ENCODE assay signal across 13 mouse cellular contexts in genomic region chr11:75945805-75946450, GRCm38 (mm10). TPM values are rescaled to one million over a fixed set of nuclear protein-coding genes. Genes with fewer than 3 reads are reported as not detected.
DNase-seq lines count a peak whose midpoint lies in the region; ATAC-seq and TF ChIP-seq lines count a peak whose summit lies in the region.
"Had no signal": no experiment of that assay in that cellular context is flagged by ENCODE, and none has a peak within 500 bp of the region (broad histone marks: within the 10 kb centered on the region; RNA-seq: fewer than 3 reads in every experiment).

No protein-coding gene starts in this region.

- TF ChIP-seq CTCF in heart, adult 2 months (IDR thresholded peaks at IDR 0.05), result no peak
- no peak for TF ChIP-seq CTCF in bone marrow, adult 2 months (IDR thresholded peaks at IDR 0.05; ENCODE audit: control insufficient read depth, insufficient read depth, low read length)
- no peak for TF ChIP-seq CTCF in lung, adult 2 months (IDR thresholded peaks at IDR 0.05; ENCODE audit: insufficient read depth, low read length)

- peak overlapping the region; percentile 4; the same call in 1 of the 2 replicates for H3K9ac ChIP-seq in heart, embryonic 13.5 days
- H3K9ac ChIP-seq in heart, adult 2 months (ENCODE audit: low read depth, low read length), result no peak overlapping the region
- peak overlapping the region; percentile 37; the same call in 1 of the 2 replicates for H3K9ac ChIP-seq in forebrain, embryonic 13.5 days
- no peak overlapping the region for H3K9ac ChIP-seq in limb, embryonic 11.5 days (ENCODE audit: low read length)

- TF ChIP-seq POLR2A in heart, adult 2 months (IDR thresholded peaks at IDR 0.05; ENCODE audit: insufficient read depth, low read depth, low read length), result no peak
- no peak for TF ChIP-seq POLR2A in bone marrow, adult 2 months (IDR thresholded peaks at IDR 0.05; ENCODE audit: borderline replicate concordance, control insufficient read depth, low read depth, low read length)
- TF ChIP-seq POLR2A in lung, adult 2 months (IDR thresholded peaks at IDR 0.05; ENCODE audit: borderline replicate concordance, extremely low read depth, low read depth, low read length), result no peak

- H3K79me2 ChIP-seq in heart, adult 2 months (replicated peaks; ENCODE audit: control insufficient read depth, insufficient read depth, low read length), result no peaks in the 10 kb centered on the region

- peaks cover 37% of the 10 kb centered on the region for H3K4me1 ChIP-seq in heart, embryonic 13.5 days
- H3K4me1 ChIP-seq in heart, adult 2 months (ENCODE audit: control insufficient read depth, insufficient read depth, low read length), result no peaks in the 10 kb centered on the region
- H3K4me1 ChIP-seq in bone marrow, adult 2 months (ENCODE audit: control insufficient read depth, insufficient read depth, low read length), result no peaks in the 10 kb centered on the region
- H3K4me1 ChIP-seq in forebrain, embryonic 13.5 days, result peaks cover 20% of the 10 kb centered on the region
- H3K4me1 ChIP-seq in limb, embryonic 11.5 days (ENCODE audit: control insufficient read depth, insufficient read depth, low read length), result peaks cover 6% of the 10 kb centered on the region; the same call in 1 of the 2 replicates
- H3K4me1 ChIP-seq in lung, adult 2 months (ENCODE audit: control insufficient read depth, insufficient read depth, low read length), result no peaks in the 10 kb centered on the region

- intact Hi-C loops in heart, adult 2 months (cut with DNase I), result no loop called here
- intact Hi-C loops in gastrocnemius, postnatal 14 days (cut with DNase I; ENCODE audit: low total_unique reads), result no loop called here

- peak overlapping the region; percentile 67 for H3K27ac ChIP-seq in heart, embryonic 13.5 days (replicated peaks)
- no peak overlapping the region for H3K27ac ChIP-seq in heart, adult 2 months
- H3K27ac ChIP-seq in bone marrow, adult 2 months (ENCODE audit: control insufficient read depth, insufficient read depth, low read depth, low read length, poor library complexity), result peak overlapping the region; percentile 23
- H3K27ac ChIP-seq in forebrain, embryonic 13.5 days, result 0 out of 2 replicates have a peak overlapping the region, but pooled peaks have one; percentile 58
- no peak overlapping the region for H3K27ac ChIP-seq in limb, embryonic 11.5 days (replicated peaks; ENCODE audit: low read depth, low read length)

- no peak overlapping the region for H3K4me3 ChIP-seq in heart, embryonic 13.5 days
- no peak overlapping the region for H3K4me3 ChIP-seq in heart, adult 2 months
- H3K4me3 ChIP-seq in bone marrow, adult 2 months (replicated peaks; ENCODE audit: control insufficient read depth, low read depth, low read length), result no peak overlapping the region
- H3K4me3 ChIP-seq in forebrain, embryonic 13.5 days, result no peak overlapping the region
- no peak overlapping the region for H3K4me3 ChIP-seq in limb, embryonic 11.5 days (ENCODE audit: low read depth, low read length)
- no peak overlapping the region for H3K4me3 ChIP-seq in lung, adult 2 months (replicated peaks; ENCODE audit: extremely low read depth, low read depth, low read length)

- ATAC-seq in heart, embryonic 13.5 days (ENCODE audit: extremely low read depth, insufficient number of reproducible peaks, low FRiP score, low TSS enrichment), result no peak
- no peak for ATAC-seq in forebrain, embryonic 13.5 days
- ATAC-seq in limb, embryonic 11.5 days (ENCODE audit: insufficient number of reproducible peaks, low FRiP score, low TSS enrichment, low read depth), result no peak
- ATAC-seq: inflammation-experienced regulatory T-cells, adult 6 months had no signal

- 18% methylated on average over 9 of the region's 9 CpGs for WGBS in heart, embryonic 13.5 days
- WGBS in heart, adult 2 months, result 57% methylated on average over 9 of the region's 9 CpGs
- WGBS in bone marrow, adult 2 months, result 25% methylated on average over 9 of the region's 9 CpGs
- WGBS in forebrain, embryonic 13.5 days, result 6% methylated on average over 9 of the region's 9 CpGs
- WGBS in limb, embryonic 11.5 days, result 13% methylated on average over 9 of the region's 9 CpGs
- WGBS in lung, adult 2 months, result 51% methylated on average over 9 of the region's 9 CpGs

- no peak overlapping the region; the same call in 1 of the 2 replicates for H3K4me2 ChIP-seq in heart, embryonic 13.5 days
- H3K4me2 ChIP-seq in forebrain, embryonic 13.5 days, result peak overlapping the region; percentile 7; the same call in 1 of the 2 replicates
- no peak overlapping the region for H3K4me2 ChIP-seq in limb, embryonic 11.5 days (ENCODE audit: low read depth, severe bottlenecking)

- no peaks in the 10 kb centered on the region; the same call in 1 of the 2 replicates for H3K9me3 ChIP-seq in heart, embryonic 13.5 days
- H3K9me3 ChIP-seq in forebrain, embryonic 13.5 days (replicated peaks), result 0 out of 2 replicates have a peak, but pooled peaks cover 3% of the 10 kb centered on the region
- no peaks in the 10 kb centered on the region; the same call in 1 of the 2 replicates for H3K9me3 ChIP-seq in limb, embryonic 11.5 days (ENCODE audit: control insufficient read depth, low read length)

- no peaks in the 10 kb centered on the region for H3K36me3 ChIP-seq in heart, embryonic 13.5 days
- H3K36me3 ChIP-seq in heart, adult 2 months (ENCODE audit: control insufficient read depth, insufficient read depth, low read length), result no peaks in the 10 kb centered on the region
- H3K36me3 ChIP-seq in forebrain, embryonic 13.5 days (ENCODE audit: poor library complexity, severe bottlenecking), result no peaks in the 10 kb centered on the region
- no peaks in the 10 kb centered on the region for H3K36me3 ChIP-seq in limb, embryonic 11.5 days (ENCODE audit: control insufficient read depth, insufficient read depth, low read length)

- TF ChIP-seq EP300 in heart, adult 2 months (IDR thresholded peaks at IDR 0.05; ENCODE audit: insufficient read depth, low read depth, low read length), result no peak

- DNase-seq in heart, adult 2 months, result no peak
- peak; percentile 37 for DNase-seq in limb, embryonic 11.5 days (ENCODE audit: low spot score)
- no peak for DNase-seq in gastrocnemius, postnatal 14 days
- no peak for DNase-seq in natural killer cell, adult 2 months (ENCODE audit: low spot score in 2 of 2)
- no peak for DNase-seq in lung, adult 2 months
- DNase-seq: adrenal gland, adult 2 months; lung, adult 18-20 months had no signal

- no peaks in the 10 kb centered on the region for H3K27me3 ChIP-seq in heart, embryonic 13.5 days (replicated peaks)
- H3K27me3 ChIP-seq in heart, adult 2 months (ENCODE audit: control insufficient read depth, insufficient read depth, low read length), result no peaks in the 10 kb centered on the region
- H3K27me3 ChIP-seq in forebrain, embryonic 13.5 days, result no peaks in the 10 kb centered on the region
- H3K27me3 ChIP-seq in limb, embryonic 11.5 days (ENCODE audit: control insufficient read depth, insufficient read depth, low read length), result no peaks in the 10 kb centered on the region

RNA-seq across cellular contexts. Expression of gene Rph3al, which starts 7.7 kb away (rescaled TPM):
- 5.3 and 5.4 TPM in 2 replicates for polyA plus RNA-seq in heart, embryonic 13.5 days (2015; fragmentation: Nextera tagmentation; extraction: Ambion mirVana)
- total RNA-seq in heart, adult 2 months (2021), result 10 to 100 TPM; 11.1 to 11.7 TPM
- 5.9 and 6.6 TPM in 2 replicates for polyA plus RNA-seq in heart, adult 2 months (2012; rRNA removed)
- 4.8 and 5.0 TPM in 2 replicates for polyA plus RNA-seq in bone marrow, adult 2 months (2011; ENCODE audit: insufficient read depth, insufficient read length, low replicate concordance, missing spikeins)
- polyA plus RNA-seq in forebrain, embryonic 13.5 days (2015; fragmentation: Nextera tagmentation; extraction: Ambion mirVana), result 1.1 and 1.3 TPM in 2 replicates
- 1.7 and 2.7 TPM in 2 replicates for polyA plus RNA-seq in limb, embryonic 11.5 days (2014; fragmentation: Nextera tagmentation; extraction: Ambion mirVana)
- 1 to 10 TPM; 3.9 to 5.6 TPM for total RNA-seq in gastrocnemius, postnatal 14 days (2021)
- polyA plus RNA-seq in lung, adult 2 months (2012; rRNA removed), result 15.5 and 17.7 TPM in 2 replicates

RNA-seq across cellular contexts. Expression of gene 1700016K19Rik, which starts 53.8 kb away (rescaled TPM):
- not detected in 2 replicates for polyA plus RNA-seq in heart, embryonic 13.5 days (2015; fragmentation: Nextera tagmentation; extraction: Ambion mirVana)
- not detected for total RNA-seq in heart, adult 2 months (2021)
- 1.3 TPM in 1 of 2 replicates, not detected in the other for polyA plus RNA-seq in heart, adult 2 months (2012; rRNA removed)
- not detected in 2 replicates for polyA plus RNA-seq in bone marrow, adult 2 months (2011; ENCODE audit: insufficient read depth, insufficient read length, low replicate concordance, missing spikeins)
- 1.5 and 1.9 TPM in 2 replicates for polyA plus RNA-seq in forebrain, embryonic 13.5 days (2015; fragmentation: Nextera tagmentation; extraction: Ambion mirVana)
- polyA plus RNA-seq in limb, embryonic 11.5 days (2014; fragmentation: Nextera tagmentation; extraction: Ambion mirVana), result 0.16 TPM in 1 of 2 replicates, not detected in the other
- total RNA-seq in gastrocnemius, postnatal 14 days (2021), result not detected
- polyA plus RNA-seq in lung, adult 2 months (2012; rRNA removed), result 13.6 and 14.8 TPM in 2 replicates
- total RNA-seq: adrenal gland, adult 2 months; gastrocnemius, adult 18-20 months; monocyte, adult 5-6 weeks had no signal
- polyA plus RNA-seq: adrenal gland, adult 2 months had no signal

Comparison
In these comparisons a context has a peak if more than half of its experiments do, and no peak if none do; other contexts are left out.
1. H3K27ac ChIP-seq: peak in heart, embryonic 13.5 days (single experiment), bone marrow, adult 2 months (single experiment) and forebrain, embryonic 13.5 days (single experiment); none in heart, adult 2 months (single experiment) and limb, embryonic 11.5 days (single experiment).
2. H3K9ac ChIP-seq: peak in heart, embryonic 13.5 days (single experiment) and forebrain, embryonic 13.5 days (single experiment); none in heart, adult 2 months (single experiment) and limb, embryonic 11.5 days (single experiment).